Mouse (Mus musculus) heart, embryonic 16.5 days (tissue): ENCODE measurements at regions not wholly inside any gene's neighbourhood (a gene's known extent, or its start where the extent isn't known, plus 50 kb on each side); places are given as distances from the start of the nearest gene placed in this dataset.
A peak's percentile ranks its signal among the peaks of the same experiment; 100 is the strongest.

Experiments used
- ATAC-seq: fragments of 200-750 bp; cut with Nextera tagmentation; replicated peaks from 2 replicates; pipeline ENCODE4 v1.8.0; 2017; ENCODE audit warnings: moderate number of reproducible peaks; ENCODE audit not compliant: insufficient read depth, low FRiP score; ENCODE audit errors: extremely low read depth
- H3K27ac ChIP-seq: fragments of 300-500 bp; sonication (generic); 2 replicates; pipeline ENCODE4 v1.5.1; 2014; ENCODE audit warnings: mild to moderate bottlenecking, low read length, control low read depth, moderate library complexity
- H3K27me3 ChIP-seq: fragments of 300-500 bp; sonication (generic); 2 replicates; pipeline ENCODE4 v1.6.1; 2014; ENCODE audit warnings: low read length, mixed read lengths; ENCODE audit not compliant: control insufficient read depth, insufficient read depth
- H3K36me3 ChIP-seq: fragments of 300-500 bp; sonication (generic); 2 replicates; pipeline ENCODE4 v1.6.1; 2014; ENCODE audit not compliant: control insufficient read depth, insufficient read depth
- H3K4me1 ChIP-seq: fragments of 300-500 bp; sonication (generic); 2 replicates; pipeline ENCODE4 v1.6.1; 2014; ENCODE audit warnings: low read length, mixed read lengths; ENCODE audit not compliant: control insufficient read depth, insufficient read depth
- H3K4me2 ChIP-seq: fragments of 300-500 bp; sonication (generic); 2 replicates; pipeline ENCODE4 v1.6.1; 2014; ENCODE audit warnings: low read depth, mild to moderate bottlenecking, control low read depth, low read length
- H3K4me3 ChIP-seq: fragments of 300-500 bp; sonication (generic); 2 replicates; pipeline ENCODE4 v1.5.1; 2014; ENCODE audit warnings: mild to moderate bottlenecking, control low read depth, low read length
- H3K9ac ChIP-seq: fragments of 300-500 bp; sonication (generic); 2 replicates; pipeline ENCODE4 v1.6.1; 2014; ENCODE audit warnings: low read length, control low read depth
- H3K9me3 ChIP-seq: fragments of 300-500 bp; sonication (generic); replicated peaks from 2 replicates; pipeline ENCODE4 v1.6.1; 2016; ENCODE audit warnings: low read length; ENCODE audit not compliant: control insufficient read depth
- WGBS: fragments of 180-500 bp; shearing (Covaris S2); extraction: QIAGEN DNeasy Blood & Tissue Kit; methylation state at CpG from one replicate; pipeline ENCODE4 v1.1.7; 2014; 5-methylcytosine and 5-hydroxymethylcytosine counted together

- peak; percentile 70; the same call in 1 of the 2 replicates for ATAC-seq
- Histone ChIP-seq H3K9ac (no peak overlapping the region), H3K4me3 (no peak overlapping the region), H3K4me1 (0 out of 2 replicates have a peak, but pooled peaks cover 2% of the 10 kb centered on the region), H3K36me3 (no peaks in the 10 kb centered on the region), H3K27ac (no peak overlapping the region), H3K4me2 (no peak overlapping the region), H3K9me3 (no peaks in the 10 kb centered on the region), H3K27me3 (no peaks in the 10 kb centered on the region)
- 51% methylated on average over 10 of the region's 10 CpGs for WGBS
These were observed 136.6 kb downstream of the Ttc32 start for GRCm38 (mm10) chr12:9166218-9166908.

GRCm38 (mm10) chr12:9169008-9169407 lies 139.2 kb downstream of the Ttc32 start:
- Histone ChIP-seq H3K9ac (no peak overlapping the region), H3K27ac (no peak overlapping the region), H3K4me1 (0 out of 2 replicates have a peak, but pooled peaks cover 2% of the 10 kb centered on the region), H3K4me3 (no peak overlapping the region), H3K36me3 (no peaks in the 10 kb centered on the region), H3K4me2 (no peak overlapping the region), H3K27me3 (no peaks in the 10 kb centered on the region), H3K9me3 (no peaks in the 10 kb centered on the region)
- no peak for ATAC-seq
- 65% methylated on average over 3 of the region's 3 CpGs for WGBS

GRCm38 (mm10) chr12:9173680-9174079 lies 143.9 kb downstream of the Ttc32 start:
- no peaks in the 10 kb centered on the region for H3K27me3 ChIP-seq
- ATAC-seq, result no peak
- WGBS, result 12% methylated on average over 1 of the region's 1 CpGs

DNA sequence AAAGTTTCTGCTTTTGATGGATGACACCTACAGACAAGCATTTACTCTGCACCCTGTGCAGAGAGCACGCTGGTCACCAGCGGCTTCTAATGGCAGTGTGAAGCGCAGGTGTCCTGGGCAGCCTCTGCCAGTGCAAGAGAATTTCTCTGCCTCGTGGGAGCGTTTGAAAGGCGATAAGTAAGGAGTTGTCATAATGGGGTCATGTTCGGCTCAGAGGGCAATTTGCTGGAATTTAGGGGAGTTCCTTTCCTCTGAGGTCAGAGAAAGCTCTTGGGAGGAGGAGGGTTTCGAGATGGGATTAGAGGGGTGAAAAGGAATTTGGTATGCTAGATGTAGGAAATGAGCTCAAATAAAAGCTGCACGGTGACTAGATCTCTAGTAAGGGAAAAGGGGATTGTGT lies 144.5 kb downstream of the Ttc32 start:
- no peak overlapping the region for H3K27ac ChIP-seq
- H3K36me3 ChIP-seq, result no peaks in the 10 kb centered on the region
- no peaks in the 10 kb centered on the region for H3K27me3 ChIP-seq
- no peak for ATAC-seq
- no peak overlapping the region for H3K9ac ChIP-seq
- no peak overlapping the region for H3K4me2 ChIP-seq
- H3K4me1 ChIP-seq, result no peaks in the 10 kb centered on the region
- WGBS, result 43% methylated on average over 9 of the region's 9 CpGs
- no peak overlapping the region for H3K4me3 ChIP-seq
- no peaks in the 10 kb centered on the region for H3K9me3 ChIP-seq

More at GRCm38 (mm10) chr12:9173680-9174079, 143.9 kb downstream of the Ttc32 start:
- H3K4me1 ChIP-seq, result no peaks in the 10 kb centered on the region
- H3K4me2 ChIP-seq, result no peak overlapping the region
- no peak overlapping the region for H3K27ac ChIP-seq
- no peaks in the 10 kb centered on the region for H3K36me3 ChIP-seq
- no peaks in the 10 kb centered on the region for H3K9me3 ChIP-seq
- H3K4me3 ChIP-seq, result no peak overlapping the region
- no peak overlapping the region for H3K9ac ChIP-seq

- no peak for ATAC-seq
- 14% methylated on average over 2 of the region's 2 CpGs for WGBS
These were observed 146.4 kb downstream of the Ttc32 start for GRCm38 (mm10) chr12:9176198-9176597.

GRCm38 (mm10) chr12:9178626-9179025 lies 148.8 kb downstream of the Ttc32 start:
- 52% methylated on average over 4 of the region's 4 CpGs for WGBS
- no peak overlapping the region for H3K27ac ChIP-seq
- no peaks in the 10 kb centered on the region for H3K36me3 ChIP-seq
- H3K9ac ChIP-seq, result no peak overlapping the region
- ATAC-seq, result no peak
- H3K27me3 ChIP-seq, result no peaks in the 10 kb centered on the region
- no peaks in the 10 kb centered on the region for H3K9me3 ChIP-seq
- H3K4me2 ChIP-seq, result no peak overlapping the region
- no peaks in the 10 kb centered on the region for H3K4me1 ChIP-seq
- H3K4me3 ChIP-seq, result no peak overlapping the region

More at GRCm38 (mm10) chr12:9176198-9176597, 146.4 kb downstream of the Ttc32 start:
- Histone ChIP-seq H3K9me3 (no peaks in the 10 kb centered on the region), H3K27ac (no peak overlapping the region), H3K9ac (no peak overlapping the region), H3K4me2 (no peak overlapping the region), H3K4me1 (no peaks in the 10 kb centered on the region), H3K36me3 (no peaks in the 10 kb centered on the region), H3K27me3 (no peaks in the 10 kb centered on the region), H3K4me3 (no peak overlapping the region)

DNA sequence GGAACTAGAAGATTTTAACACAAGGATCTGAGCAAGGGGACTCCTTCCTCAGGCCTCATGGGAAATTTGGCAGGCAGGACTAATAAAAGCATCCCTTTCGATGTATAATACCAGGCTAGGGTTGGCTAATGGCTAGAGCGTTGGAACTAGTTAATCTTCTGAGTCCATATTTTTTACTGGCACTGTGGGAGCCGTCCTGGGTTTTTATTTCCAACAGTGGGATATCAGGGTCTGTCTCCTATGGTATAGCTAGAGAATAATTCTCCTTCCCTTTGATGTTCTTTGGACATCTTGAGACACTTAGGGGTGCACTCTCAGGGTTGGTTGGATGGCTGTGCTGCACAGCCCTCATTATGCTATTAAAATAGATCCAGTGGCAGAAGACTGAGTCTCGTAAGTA lies 150.9 kb downstream of the Ttc32 start:
- Histone ChIP-seq H3K9me3 (no peaks in the 10 kb centered on the region), H3K4me2 (no peak overlapping the region), H3K9ac (no peak overlapping the region), H3K27ac (no peak overlapping the region), H3K4me3 (no peak overlapping the region), H3K27me3 (no peaks in the 10 kb centered on the region), H3K36me3 (no peaks in the 10 kb centered on the region), H3K4me1 (no peaks in the 10 kb centered on the region)
- 77% methylated on average over 4 of the region's 4 CpGs for WGBS
- no peak for ATAC-seq

DNA sequence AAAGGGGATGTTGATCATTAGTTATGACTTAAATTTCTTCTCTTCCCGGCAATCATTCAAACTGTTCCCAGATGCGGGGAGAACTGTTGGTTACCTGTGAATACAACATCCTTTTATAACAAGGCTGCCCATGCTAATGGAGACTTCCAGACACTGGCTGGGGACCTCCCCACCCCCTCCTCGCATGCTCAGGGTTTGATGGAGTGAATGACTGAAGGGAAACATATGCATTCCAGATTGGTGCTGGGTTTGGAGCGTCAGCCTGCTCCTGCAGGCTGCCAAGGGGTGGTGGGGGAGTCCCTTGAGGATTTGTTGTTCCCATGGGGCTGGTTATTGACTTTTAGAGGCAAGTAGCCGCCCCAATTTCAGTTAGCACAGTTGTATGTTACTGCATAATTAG lies 161.9 kb downstream of the Ttc32 start:
- H3K4me2 ChIP-seq, result no peak overlapping the region
- no peaks in the 10 kb centered on the region for H3K4me1 ChIP-seq
- H3K9me3 ChIP-seq, result no peaks in the 10 kb centered on the region
- no peaks in the 10 kb centered on the region for H3K27me3 ChIP-seq
- H3K36me3 ChIP-seq, result no peaks in the 10 kb centered on the region
- ATAC-seq, result no peak
- H3K4me3 ChIP-seq, result no peak overlapping the region
- 75% methylated on average over 5 of the region's 5 CpGs for WGBS
- no peak overlapping the region for H3K27ac ChIP-seq
- no peak overlapping the region for H3K9ac ChIP-seq

GRCm38 (mm10) chr12:9199321-9199720 lies 169.5 kb downstream of the Ttc32 start:
- Histone ChIP-seq H3K27ac (no peak overlapping the region), H3K4me3 (no peak overlapping the region), H3K4me2 (no peak overlapping the region), H3K9me3 (no peaks in the 10 kb centered on the region), H3K27me3 (no peaks in the 10 kb centered on the region), H3K9ac (no peak overlapping the region), H3K4me1 (no peaks in the 10 kb centered on the region), H3K36me3 (no peaks in the 10 kb centered on the region)
- WGBS, result 67% methylated on average over 2 of the region's 2 CpGs
- ATAC-seq, result peak; percentile 28; the same call in 1 of the 2 replicates
